Mouse (Mus musculus) layer of hippocampus, adult 11-12 months (tissue): ENCODE measurements around the gene H2-K1.
A peak's percentile ranks its signal among the peaks of the same experiment; 100 is the strongest.
"Not testable (repeated sequence)": the region's sequence is repeated elsewhere in the genome, so short reads cannot be mapped to it uniquely, and the experiment has no call there.

Source experiments
- DNase-seq: peaks from one replicate; pipeline ENCODE4 v3.0.0; 2022; ENCODE audit warnings: low spot score

The H2-K1 gene

GRCm38 (mm10) chr17:34026917-34027655 is 26.9 kb upstream of the H2-K1 start:
- peak; percentile 26 for DNase-seq

DNA sequence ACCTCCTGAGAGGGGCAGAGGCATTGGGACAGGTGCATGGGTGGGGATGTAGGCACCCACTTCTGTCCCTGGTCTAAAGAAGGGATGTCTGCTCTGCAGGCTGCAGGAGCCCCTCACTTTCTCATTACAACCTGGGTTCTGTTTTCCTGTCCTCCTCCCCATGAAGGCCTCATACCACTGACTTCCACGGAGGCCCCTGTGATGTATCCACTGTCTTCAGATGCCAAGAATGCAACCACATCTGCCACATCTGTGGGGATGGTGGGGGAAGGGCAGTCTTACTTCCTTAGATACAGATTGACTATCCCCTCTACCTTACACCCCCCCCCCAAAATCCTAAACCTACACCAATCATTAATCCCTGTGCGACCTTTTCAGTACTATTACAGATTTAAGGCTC is 26.1 kb upstream of the H2-K1 start:
- DNase-seq = peak; percentile 11

- no peak for DNase-seq
Observed at GRCm38 (mm10) chr17:34025756-34026151, 25.6 kb upstream of the H2-K1 start.

DNA sequence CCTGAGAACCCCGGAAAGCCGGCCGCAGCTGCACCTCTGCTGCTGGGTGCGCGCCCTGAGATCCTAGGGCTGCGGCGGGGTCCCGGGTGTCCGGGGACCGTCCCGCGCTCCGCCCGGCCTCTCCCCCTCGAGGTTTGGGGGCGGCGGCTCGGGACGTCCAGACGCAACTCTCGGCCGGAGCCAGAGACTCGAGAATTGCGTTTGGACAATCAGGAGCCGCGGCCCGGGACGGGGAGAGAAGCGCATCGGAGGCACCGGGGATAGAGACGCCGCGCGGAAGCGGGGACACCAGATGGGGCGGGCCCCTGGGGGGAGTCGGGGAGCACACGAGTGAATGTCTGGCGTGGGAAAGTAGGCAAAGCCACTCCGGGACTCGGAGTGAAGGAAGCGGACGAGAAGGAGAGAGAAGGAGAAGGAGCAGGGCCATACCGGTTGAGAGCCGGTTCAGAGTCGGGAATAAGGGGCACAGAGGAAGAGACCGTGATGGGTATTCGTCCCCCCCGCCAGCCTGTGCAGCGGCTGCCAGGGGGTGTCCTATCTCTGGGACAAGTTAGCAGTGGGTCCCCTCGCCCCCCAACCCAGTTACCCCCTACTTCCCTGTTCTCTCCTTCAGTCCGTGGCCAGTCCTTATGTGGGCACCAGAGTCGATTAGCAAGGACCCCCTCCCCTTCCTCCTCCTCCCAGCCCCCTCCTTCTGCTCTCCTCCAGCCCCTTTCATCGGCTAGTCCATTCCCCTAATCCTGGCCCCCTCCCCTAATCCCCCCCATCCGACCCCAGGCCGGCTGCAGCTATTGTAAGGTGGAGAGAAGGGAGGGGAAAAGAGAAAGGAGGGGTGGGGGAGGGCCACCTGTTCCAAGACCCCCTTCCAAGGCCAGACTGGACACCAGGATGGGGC is 25.0 kb upstream of the H2-K1 start:
- DNase-seq = no peak

- DNase-seq = peak; percentile 88
Observed at GRCm38 (mm10) chr17:34024317-34024821, 24.2 kb upstream of the H2-K1 start, which contains the start of gene Ring1. TSS of gene Ring1 (minus strand) at chr17:34024680.

GRCm38 (mm10) chr17:34023678-34024077 is 23.5 kb upstream of the H2-K1 start:
- no peak for DNase-seq

GRCm38 (mm10) chr17:34022987-34023386 is 22.8 kb upstream of the H2-K1 start:
- DNase-seq = peak; percentile 25

DNA sequence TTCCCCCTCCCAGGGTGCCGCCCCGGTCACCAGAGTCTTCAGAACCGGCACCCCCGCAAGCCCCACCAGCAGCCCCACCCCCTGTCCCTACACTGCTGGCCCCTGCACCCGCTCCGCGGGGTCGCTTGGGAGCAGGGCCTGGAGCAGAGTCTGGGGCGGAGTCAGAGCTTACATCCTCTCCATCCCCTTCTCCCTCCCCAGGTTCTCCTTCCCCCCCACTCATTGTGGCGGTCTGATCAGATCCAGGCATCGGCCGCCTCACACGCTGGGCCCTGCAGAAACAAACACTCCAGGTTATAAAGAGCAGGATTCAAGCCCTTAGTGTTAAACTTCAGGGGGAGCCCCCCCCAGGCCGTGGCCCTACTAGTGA is 22.3 kb upstream of the H2-K1 start:
- no peak for DNase-seq

DNA sequence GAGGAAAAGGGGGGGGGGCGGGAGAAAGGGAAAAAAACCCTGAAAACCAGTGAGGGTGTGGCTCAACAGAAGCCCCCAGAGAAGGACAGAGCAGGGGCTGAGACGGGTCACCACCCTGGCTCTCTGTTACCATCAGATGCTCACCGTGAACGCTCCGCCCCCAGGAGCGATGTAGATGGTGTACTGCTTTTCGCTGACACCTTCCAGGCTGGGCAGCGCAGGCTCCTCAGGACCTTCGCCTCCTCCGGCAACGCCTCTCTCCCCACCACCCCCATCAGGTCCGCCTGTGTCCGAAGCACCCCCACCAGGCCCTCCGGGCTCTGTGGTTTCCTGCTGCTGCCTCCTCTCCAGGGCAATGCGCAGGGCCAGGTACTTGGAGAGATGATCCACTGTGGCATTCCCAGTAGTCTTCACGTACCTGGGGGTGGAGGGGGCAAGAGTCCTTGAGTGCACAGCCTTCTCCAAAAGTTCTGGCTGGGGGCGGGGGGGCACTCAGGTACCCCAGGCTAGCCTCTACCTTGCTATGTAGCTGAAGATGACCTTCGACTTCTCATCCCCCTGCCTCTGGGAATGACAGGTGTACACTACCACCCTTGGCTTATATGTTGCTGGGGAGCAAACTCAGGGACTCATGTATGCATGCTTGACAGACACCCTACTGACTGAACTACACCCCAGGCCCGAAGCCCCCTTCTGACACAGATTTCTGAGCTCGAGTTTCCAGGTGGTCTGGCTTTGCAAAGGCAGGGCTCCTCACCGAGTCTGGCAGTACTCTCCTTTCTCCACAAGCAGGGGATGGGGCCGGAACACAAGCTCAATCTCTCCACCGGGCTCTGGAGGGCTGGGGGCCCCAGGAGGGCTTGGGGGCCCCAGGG is 21.6 kb upstream of the H2-K1 start:
- DNase-seq = no peak

DNA sequence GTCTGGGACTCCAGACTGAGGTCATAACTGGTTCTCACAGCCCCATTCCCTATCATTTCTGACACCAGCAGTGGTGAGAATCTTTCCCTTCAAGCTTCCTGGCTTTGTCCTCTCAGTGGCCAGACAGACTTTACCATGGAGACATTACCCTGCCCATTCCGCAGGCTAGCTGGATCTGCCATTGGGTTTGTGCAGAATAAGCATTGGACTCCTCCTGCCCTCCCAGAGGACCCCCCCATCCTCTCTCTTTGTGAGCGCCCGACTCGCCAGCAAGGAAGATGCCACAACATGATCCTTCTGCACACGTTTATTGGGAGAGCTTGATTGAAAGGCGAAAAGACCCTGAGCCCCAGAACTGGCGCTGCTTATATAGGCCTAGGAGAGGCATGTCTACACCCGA is 13.3 kb upstream of the H2-K1 start:
- no peak for DNase-seq

DNA sequence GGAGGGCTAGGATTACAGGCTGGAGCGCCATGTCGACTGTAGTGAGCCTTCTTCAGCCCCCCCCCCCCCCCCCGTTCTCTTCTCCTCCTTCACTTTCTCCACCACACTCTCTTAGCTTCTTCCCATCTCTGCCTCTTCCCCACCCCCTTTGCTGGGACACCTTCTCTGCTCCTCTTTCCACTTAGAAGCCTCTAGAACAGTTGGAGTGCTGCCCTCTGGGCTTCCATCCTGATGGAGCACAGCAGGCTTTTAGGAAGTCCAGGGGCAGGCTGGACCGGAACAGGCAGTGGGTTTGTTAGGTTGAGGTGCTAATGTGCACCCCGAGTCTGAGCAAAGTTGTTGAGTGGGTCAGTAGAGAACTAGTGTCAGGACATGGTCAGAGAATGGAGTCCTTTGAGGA is 10.0 kb upstream of the H2-K1 start:
- no peak for DNase-seq

- no peak for DNase-seq
Observed at GRCm38 (mm10) chr17:34006570-34006969, 6.4 kb upstream of the H2-K1 start.

GRCm38 (mm10) chr17:34003426-34003825 is 3.3 kb upstream of the H2-K1 start:
- DNase-seq = peak; percentile 23

- not testable (repeated sequence) for DNase-seq
Observed at GRCm38 (mm10) chr17:34000796-34001195, 649 bp upstream of the H2-K1 start.

GRCm38 (mm10) chr17:33999341-34000149 is 602 bp downstream of the H2-K1 start:
- no peak for DNase-seq

GRCm38 (mm10) chr17:33998697-33999096 is 1.4 kb downstream of the H2-K1 start:
- not testable (repeated sequence) for DNase-seq

DNA sequence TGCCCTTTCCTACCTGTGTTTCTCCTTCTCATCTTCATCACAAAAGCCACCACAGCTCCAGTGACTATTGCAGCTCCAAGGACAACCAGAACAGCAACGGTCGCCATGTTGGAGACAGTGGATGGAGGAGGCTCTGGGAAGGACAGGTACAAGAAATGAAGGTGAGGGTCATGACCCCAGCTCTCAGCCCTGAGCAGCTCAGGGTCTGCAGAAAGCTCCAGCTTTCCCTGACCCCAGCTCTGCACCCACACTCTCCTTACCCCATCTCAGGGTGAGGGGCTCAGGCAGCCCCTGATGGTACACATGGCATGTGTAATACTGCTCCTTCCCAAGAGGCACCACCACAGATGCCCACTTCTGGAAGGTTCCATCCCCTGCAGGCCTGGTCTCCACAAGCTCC is 3.1 kb downstream of the H2-K1 start:
- not testable (repeated sequence) for DNase-seq

GRCm38 (mm10) chr17:33995651-33996050 is 4.5 kb downstream of the H2-K1 start:
- DNase-seq = no peak

DNA sequence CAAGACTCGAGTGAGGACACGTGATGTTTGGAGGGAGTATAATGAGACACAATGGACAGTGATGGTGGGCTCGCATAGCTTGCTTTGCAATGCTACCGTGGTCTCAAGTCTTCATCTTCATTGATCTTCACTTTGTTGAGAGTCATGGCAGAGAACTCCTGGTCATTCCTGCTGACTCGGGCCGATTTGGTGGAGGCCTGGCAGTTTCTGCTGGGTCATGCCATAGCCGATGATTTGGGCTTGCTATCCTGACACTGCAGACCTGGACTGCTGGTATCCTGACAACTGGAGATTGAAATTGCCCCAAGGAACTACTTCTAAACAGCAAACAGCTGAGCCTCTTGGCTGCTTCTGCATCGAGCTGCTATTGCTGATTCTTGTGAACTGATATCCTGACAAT is 5.2 kb downstream of the H2-K1 start:
- DNase-seq = no peak

DNA sequence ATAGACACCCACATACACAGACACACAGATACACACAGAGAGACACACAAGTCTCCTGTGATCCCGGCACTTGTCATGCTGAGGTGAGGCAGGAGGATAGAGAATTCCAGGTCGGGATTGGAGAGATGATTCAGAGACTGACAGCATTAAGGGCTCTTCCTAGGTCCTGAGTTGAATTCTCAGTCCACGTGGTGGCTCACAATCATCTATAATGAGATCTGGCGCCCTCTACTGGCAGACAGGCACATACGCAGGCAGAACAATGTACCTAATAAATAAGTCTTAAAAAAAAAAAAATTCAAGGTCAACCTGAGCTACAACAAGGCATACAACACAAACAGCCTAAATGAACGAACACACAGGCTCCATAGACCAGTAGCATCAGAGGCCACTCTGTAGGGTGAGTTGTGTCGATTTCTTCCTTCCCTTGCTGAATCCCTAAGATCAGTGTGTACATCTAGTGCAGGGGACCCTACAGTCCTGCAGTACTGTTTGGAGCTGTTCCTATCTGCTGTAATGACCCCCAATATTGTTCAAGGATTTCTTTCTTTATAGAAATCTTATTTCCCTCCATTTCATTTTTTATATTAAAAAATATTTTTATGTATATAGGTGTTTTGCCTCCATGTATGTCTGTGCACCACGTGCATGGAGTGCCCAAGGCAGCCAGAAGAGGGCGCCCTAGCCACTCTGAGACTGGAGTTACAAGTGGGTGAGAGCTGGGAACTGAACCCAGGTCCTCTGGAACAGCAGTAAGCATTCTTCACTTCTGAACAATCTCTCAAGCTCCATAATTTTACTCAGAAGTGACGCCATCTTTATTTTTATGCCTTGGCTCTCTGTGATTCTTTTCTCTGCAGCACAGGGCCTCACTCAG is 8.1 kb downstream of the H2-K1 start:
- DNase-seq = no peak
